Mouse (Mus musculus) embryonic fibroblast, embryonic 13.5 days (primary cell): Measurements from ENCODE around the gene A530016L24Rik.

ENCODE experiments used
- CTCF ChIP-seq: IDR thresholded peaks from 2 replicates; pipeline ENCODE4 v1.5.1; 2011; ENCODE audit warnings: mild to moderate bottlenecking, control low read depth, low read length, moderate library complexity, borderline replicate concordance; ENCODE audit not compliant: insufficient read depth
- POLR2A ChIP-seq: IDR thresholded peaks from 2 replicates; pipeline ENCODE4 v1.6.1; 2011; ENCODE audit warnings: low read depth, mild to moderate bottlenecking, control low read depth, low read length, moderate library complexity

GRCm38 (mm10) chr12:112543941-112544340 lies 54.7 kb downstream of the A530016L24Rik start:
- TF ChIP-seq POLR2A (no peak), CTCF (no peak)
